Mouse (Mus musculus): ENCODE measurements at regions not wholly inside any gene's neighbourhood (a gene's known extent, or its start where the extent isn't known, plus 50 kb on each side); places are given as distances from the start of the nearest gene placed in this dataset.

DNA sequence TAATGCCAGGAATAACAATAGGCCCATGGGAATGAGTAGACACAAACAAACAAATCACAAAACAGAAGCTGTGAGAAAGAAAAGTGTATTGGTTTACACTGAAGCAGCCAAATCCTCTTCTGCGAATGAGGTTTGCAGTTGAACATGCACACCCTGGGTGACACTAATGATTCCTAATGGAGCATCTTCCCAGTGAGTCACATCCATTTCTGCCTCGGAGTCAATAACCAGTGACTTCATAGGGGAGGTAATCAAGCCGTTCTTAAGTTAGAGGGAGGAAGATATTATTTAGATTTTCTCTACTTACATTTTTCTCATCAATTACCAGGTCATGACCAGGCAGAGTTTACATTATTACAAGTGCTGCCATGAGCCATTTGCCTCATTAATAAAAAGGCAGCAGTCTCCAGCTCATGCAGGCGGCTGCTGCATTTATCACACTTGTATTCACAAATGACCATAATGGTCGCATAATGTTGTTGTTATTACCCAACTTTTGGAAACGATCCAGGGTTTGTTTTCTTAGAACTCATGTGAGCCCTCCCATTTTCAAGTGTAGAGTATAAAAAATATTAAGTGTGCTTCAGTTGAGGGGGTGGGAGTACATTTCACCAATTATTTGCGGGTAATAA lies 112.6 kb upstream of the B3gat2 start:
- Histone ChIP-seq H3K9ac (ENCODE audit: low read length) (no peak overlapping the region), H3K4me3 (ENCODE audit: low read depth, low read length) (no peak overlapping the region)

DNA sequence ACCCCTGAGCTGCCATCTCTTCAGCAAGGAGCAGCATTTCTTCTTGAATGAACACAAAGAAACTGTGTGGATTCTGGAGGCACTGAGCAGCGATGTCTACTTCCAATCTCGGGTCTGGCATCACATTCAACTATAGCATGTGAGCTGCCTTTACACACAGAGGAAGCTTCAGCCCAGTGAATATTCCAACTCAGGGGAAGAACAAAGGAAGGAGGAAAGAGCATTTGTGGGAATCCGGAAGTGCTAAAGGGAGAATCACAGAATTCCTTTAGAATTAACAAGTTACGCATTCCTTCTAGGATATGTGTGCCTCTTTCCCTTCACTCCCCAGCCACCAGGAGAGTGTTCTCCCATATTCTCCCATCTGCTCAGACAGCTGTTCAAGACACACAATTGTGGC lies 111.7 kb upstream of the B3gat2 start:
- no peaks in the 10 kb centered on the region for H3K9me3 ChIP-seq (ENCODE audit: control insufficient read depth, low read length)
- no peak overlapping the region for H3K4me2 ChIP-seq (ENCODE audit: low read depth, low read length, severe bottlenecking)
- no peaks in the 10 kb centered on the region for H3K27me3 ChIP-seq (ENCODE audit: control insufficient read depth, insufficient read depth, low read length)
- no peak overlapping the region for H3K27ac ChIP-seq (ENCODE audit: low read depth, low read length)
- H3K36me3 ChIP-seq (ENCODE audit: control insufficient read depth, insufficient read depth, low read length), result no peaks in the 10 kb centered on the region
- 72% methylated on average over 4 of the region's 4 CpGs for WGBS
- no peak overlapping the region for H3K4me3 ChIP-seq (ENCODE audit: low read depth, low read length)
- ATAC-seq (replicated peaks; ENCODE audit: low FRiP score) (no peak), DNase-seq (ENCODE audit: low spot score) (no peak)
- 0 out of 2 replicates have a peak, but pooled peaks cover 2% of the 10 kb centered on the region for H3K4me1 ChIP-seq (replicated peaks; ENCODE audit: control insufficient read depth, insufficient read depth, low read length)
- no peak overlapping the region for H3K9ac ChIP-seq (ENCODE audit: low read length)

More for the DNA sequence above, 112.6 kb upstream of the B3gat2 start:
- no peak overlapping the region for H3K4me2 ChIP-seq (ENCODE audit: low read depth, low read length, severe bottlenecking)
- 82% methylated on average over 7 of the region's 7 CpGs for WGBS
- H3K36me3 ChIP-seq (ENCODE audit: control insufficient read depth, insufficient read depth, low read length), result no peaks in the 10 kb centered on the region
- ATAC-seq (replicated peaks; ENCODE audit: low FRiP score) (no peak), DNase-seq (ENCODE audit: low spot score) (no peak)
- no peak overlapping the region for H3K27ac ChIP-seq (ENCODE audit: low read depth, low read length)
- no peaks in the 10 kb centered on the region for H3K9me3 ChIP-seq (ENCODE audit: control insufficient read depth, low read length)
- 0 out of 2 replicates have a peak, but pooled peaks cover 2% of the 10 kb centered on the region for H3K4me1 ChIP-seq (replicated peaks; ENCODE audit: control insufficient read depth, insufficient read depth, low read length)
- H3K27me3 ChIP-seq (ENCODE audit: control insufficient read depth, insufficient read depth, low read length), result no peaks in the 10 kb centered on the region

DNA sequence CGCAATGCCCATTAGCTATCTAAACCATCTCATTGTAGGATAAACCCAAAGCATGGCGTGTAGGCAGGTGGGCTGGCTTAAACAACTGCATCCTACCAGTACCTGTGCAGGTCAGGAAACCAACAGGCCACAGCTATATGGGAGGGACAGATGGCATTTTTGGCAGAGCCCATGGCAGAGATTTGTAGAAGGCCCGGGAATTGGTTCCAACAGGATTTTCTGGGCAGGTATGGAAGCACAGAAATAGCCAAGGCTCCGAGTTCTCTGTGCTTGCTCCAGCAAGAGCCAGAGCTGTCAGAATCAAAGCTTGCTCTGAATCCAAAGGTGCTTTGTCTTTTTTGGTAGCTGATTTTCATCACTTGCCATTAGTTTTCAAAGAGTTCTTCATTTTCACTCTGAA lies 107.9 kb upstream of the B3gat2 start:
- 88% methylated on average over 4 of the region's 4 CpGs for WGBS
- no peaks in the 10 kb centered on the region for H3K9me3 ChIP-seq (ENCODE audit: control insufficient read depth, low read length)
- H3K4me2 ChIP-seq (ENCODE audit: low read depth, low read length, severe bottlenecking), result no peak overlapping the region
- no peak for DNase-seq (ENCODE audit: low spot score)
- no peak overlapping the region for H3K9ac ChIP-seq (ENCODE audit: low read length)
- H3K36me3 ChIP-seq (ENCODE audit: control insufficient read depth, insufficient read depth, low read length), result no peaks in the 10 kb centered on the region
- H3K4me3 ChIP-seq (ENCODE audit: low read depth, low read length), result no peak overlapping the region
- H3K4me1 ChIP-seq (replicated peaks; ENCODE audit: control insufficient read depth, insufficient read depth, low read length), result 0 out of 2 replicates have a peak, but pooled peaks cover 2% of the 10 kb centered on the region
- H3K27ac ChIP-seq (ENCODE audit: low read depth, low read length), result no peak overlapping the region
- no peaks in the 10 kb centered on the region for H3K27me3 ChIP-seq (ENCODE audit: control insufficient read depth, insufficient read depth, low read length)
- ATAC-seq (replicated peaks; ENCODE audit: low FRiP score), result no peak

DNA sequence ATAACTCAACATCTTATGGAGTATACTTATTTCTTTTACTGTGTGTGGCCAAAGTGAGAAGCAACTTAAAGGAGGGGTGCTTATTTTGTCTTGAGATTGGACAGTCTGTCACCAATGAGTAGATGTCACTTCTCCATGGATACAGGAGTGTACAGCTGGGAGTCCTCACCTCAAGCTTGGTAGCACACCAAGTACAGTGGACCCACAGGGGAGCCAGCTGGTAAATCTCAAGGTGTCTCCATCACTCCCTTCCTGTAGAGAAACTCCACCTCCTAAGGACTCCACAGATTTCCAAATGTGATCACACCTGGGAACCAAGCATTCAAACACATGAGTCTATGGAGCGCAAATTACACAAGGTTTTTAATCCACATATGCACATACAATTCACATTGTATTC lies 105.8 kb upstream of the B3gat2 start:
- no peak overlapping the region for H3K4me2 ChIP-seq (ENCODE audit: low read depth, low read length, severe bottlenecking)
- WGBS, result 86% methylated on average over 1 of the region's 1 CpGs

DNA sequence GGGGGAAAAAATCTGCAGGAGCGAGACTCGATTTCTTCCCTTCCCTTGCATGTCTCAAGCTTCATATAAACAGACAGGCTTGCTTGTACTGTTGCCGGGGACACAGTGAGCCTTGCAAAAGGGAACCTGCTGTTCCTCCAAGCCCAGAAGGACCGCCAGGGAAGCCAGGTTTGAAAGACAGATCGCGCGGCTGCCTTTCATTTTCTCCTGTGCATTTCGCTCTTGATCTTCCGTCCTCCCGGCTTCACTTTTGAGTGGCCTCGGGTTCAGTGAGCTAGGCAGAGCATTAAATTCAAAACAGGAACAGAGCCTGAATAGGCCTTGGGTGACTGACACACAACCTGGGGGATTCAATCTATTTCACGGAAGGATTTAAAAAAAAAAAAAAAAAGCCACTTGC lies 105.3 kb upstream of the B3gat2 start:
- ATAC-seq (replicated peaks; ENCODE audit: low FRiP score) (no peak), DNase-seq (ENCODE audit: low spot score) (no peak)
- Histone ChIP-seq H3K4me3 (ENCODE audit: low read depth, low read length) (no peak overlapping the region), H3K9ac (ENCODE audit: low read length) (no peak overlapping the region), H3K4me1 (replicated peaks; ENCODE audit: control insufficient read depth, insufficient read depth, low read length) (no peaks in the 10 kb centered on the region), H3K27me3 (ENCODE audit: control insufficient read depth, insufficient read depth, low read length) (no peaks in the 10 kb centered on the region), H3K36me3 (ENCODE audit: control insufficient read depth, insufficient read depth, low read length) (no peaks in the 10 kb centered on the region), H3K4me2 (ENCODE audit: low read depth, low read length, severe bottlenecking) (peak overlapping the region; percentile 18; the same call in 1 of the 2 replicates), H3K9me3 (ENCODE audit: control insufficient read depth, low read length) (no peaks in the 10 kb centered on the region), H3K27ac (ENCODE audit: low read depth, low read length) (no peak overlapping the region)
- 47% methylated on average over 12 of the region's 12 CpGs for WGBS

More for the DNA sequence above, 105.8 kb upstream of the B3gat2 start:
- DNase-seq (ENCODE audit: low spot score) (no peak), ATAC-seq (replicated peaks; ENCODE audit: low FRiP score) (no peak)
- no peaks in the 10 kb centered on the region for H3K4me1 ChIP-seq (replicated peaks; ENCODE audit: control insufficient read depth, insufficient read depth, low read length)
- H3K9ac ChIP-seq (ENCODE audit: low read length), result no peak overlapping the region
- no peak overlapping the region for H3K4me3 ChIP-seq (ENCODE audit: low read depth, low read length)
- no peaks in the 10 kb centered on the region for H3K27me3 ChIP-seq (ENCODE audit: control insufficient read depth, insufficient read depth, low read length)
- H3K36me3 ChIP-seq (ENCODE audit: control insufficient read depth, insufficient read depth, low read length), result no peaks in the 10 kb centered on the region
- H3K27ac ChIP-seq (ENCODE audit: low read depth, low read length), result no peak overlapping the region
- H3K9me3 ChIP-seq (ENCODE audit: control insufficient read depth, low read length), result no peaks in the 10 kb centered on the region

DNA sequence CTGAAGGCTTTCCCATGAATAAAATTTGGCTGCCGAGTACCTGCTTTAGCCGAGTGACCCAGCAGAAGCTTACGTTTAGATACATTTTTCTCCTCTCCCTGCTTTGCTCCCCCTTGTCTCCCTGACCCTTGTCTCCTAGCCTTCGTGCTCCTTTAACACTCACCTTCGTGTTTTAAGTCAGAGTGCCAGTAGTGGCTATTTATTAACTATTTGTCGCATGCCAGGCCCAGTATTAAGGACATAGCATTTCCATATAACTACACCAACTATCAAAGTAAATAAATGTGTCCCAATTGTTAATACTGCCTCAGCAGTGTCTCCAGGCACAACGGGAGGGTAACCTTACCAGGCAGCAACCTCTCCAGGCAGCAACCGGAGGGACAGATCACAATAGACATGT lies 104.8 kb upstream of the B3gat2 start:
- Histone ChIP-seq H3K4me3 (ENCODE audit: low read depth, low read length) (no peak overlapping the region), H3K9ac (ENCODE audit: low read length) (no peak overlapping the region), H3K27ac (ENCODE audit: low read depth, low read length) (no peak overlapping the region), H3K36me3 (ENCODE audit: control insufficient read depth, insufficient read depth, low read length) (no peaks in the 10 kb centered on the region), H3K27me3 (ENCODE audit: control insufficient read depth, insufficient read depth, low read length) (no peaks in the 10 kb centered on the region), H3K9me3 (ENCODE audit: control insufficient read depth, low read length) (no peaks in the 10 kb centered on the region), H3K4me2 (ENCODE audit: low read depth, low read length, severe bottlenecking) (no peak overlapping the region), H3K4me1 (replicated peaks; ENCODE audit: control insufficient read depth, insufficient read depth, low read length) (no peaks in the 10 kb centered on the region)
- ATAC-seq (replicated peaks; ENCODE audit: low FRiP score) (0 out of 2 replicates have a peak, but pooled peaks have one; percentile 21), DNase-seq (ENCODE audit: low spot score) (no peak)
- WGBS, result 66% methylated on average over 8 of the region's 8 CpGs

DNA sequence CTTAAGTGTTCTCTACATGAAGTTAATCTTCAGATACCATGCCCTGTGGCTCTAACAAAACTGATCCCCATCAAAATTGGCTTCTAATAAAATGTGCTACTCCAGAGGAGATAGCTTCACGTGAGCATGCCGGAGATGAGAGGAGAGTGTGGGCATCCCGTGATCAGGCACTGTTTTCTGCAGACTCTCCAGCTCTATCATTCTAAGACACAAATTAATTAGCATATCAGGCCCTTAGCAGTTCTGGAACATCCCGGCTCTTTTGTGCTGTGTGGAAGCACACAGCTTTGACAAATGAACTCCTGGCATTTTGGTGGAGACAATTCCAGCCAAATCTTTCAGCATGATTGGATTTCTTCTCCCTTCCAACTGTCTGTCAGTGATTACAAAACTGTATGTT lies 91.0 kb upstream of the B3gat2 start:
- Histone ChIP-seq H3K36me3 (ENCODE audit: control insufficient read depth, insufficient read depth, low read length) (no peaks in the 10 kb centered on the region), H3K27me3 (ENCODE audit: control insufficient read depth, insufficient read depth, low read length) (no peaks in the 10 kb centered on the region), H3K27ac (ENCODE audit: low read depth, low read length) (no peak overlapping the region), H3K9me3 (ENCODE audit: control insufficient read depth, low read length) (no peaks in the 10 kb centered on the region), H3K9ac (ENCODE audit: low read length) (no peak overlapping the region), H3K4me2 (ENCODE audit: low read depth, low read length, severe bottlenecking) (no peak overlapping the region), H3K4me1 (replicated peaks; ENCODE audit: control insufficient read depth, insufficient read depth, low read length) (no peaks in the 10 kb centered on the region), H3K4me3 (ENCODE audit: low read depth, low read length) (no peak overlapping the region)
- 77% methylated on average over 4 of the region's 4 CpGs for WGBS
- DNase-seq (ENCODE audit: low spot score), result no peak
- ATAC-seq (replicated peaks; ENCODE audit: low FRiP score), result no peak

DNA sequence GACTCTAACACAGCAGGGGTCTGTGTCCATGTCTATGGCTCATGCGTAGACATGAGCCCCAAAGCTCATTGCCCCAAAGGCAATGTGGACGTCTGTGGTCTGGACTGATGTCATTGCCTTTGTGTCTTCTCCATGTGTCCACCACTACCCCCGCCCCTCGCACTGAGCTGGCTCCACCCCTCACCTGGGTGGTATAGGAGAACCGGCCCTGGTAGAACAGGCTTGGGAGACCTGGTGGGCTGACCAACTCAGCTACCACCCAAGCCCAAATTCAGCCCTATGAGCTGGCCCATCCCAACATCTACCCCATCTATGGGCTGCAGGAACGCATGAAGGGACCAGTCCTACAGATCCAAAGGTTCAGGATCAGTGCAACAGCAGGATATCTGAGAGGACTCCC lies 87.2 kb upstream of the B3gat2 start:
- Histone ChIP-seq H3K9me3 (ENCODE audit: control insufficient read depth, low read length) (no peaks in the 10 kb centered on the region), H3K4me3 (ENCODE audit: low read depth, low read length) (no peak overlapping the region), H3K27me3 (ENCODE audit: control insufficient read depth, insufficient read depth, low read length) (no peaks in the 10 kb centered on the region), H3K4me2 (ENCODE audit: low read depth, low read length, severe bottlenecking) (no peak overlapping the region), H3K36me3 (ENCODE audit: control insufficient read depth, insufficient read depth, low read length) (no peaks in the 10 kb centered on the region), H3K9ac (ENCODE audit: low read length) (no peak overlapping the region), H3K4me1 (replicated peaks; ENCODE audit: control insufficient read depth, insufficient read depth, low read length) (no peaks in the 10 kb centered on the region), H3K27ac (ENCODE audit: low read depth, low read length) (no peak overlapping the region)
- WGBS, result 85% methylated on average over 6 of the region's 6 CpGs
- DNase-seq (ENCODE audit: low spot score) (no peak), ATAC-seq (replicated peaks; ENCODE audit: low FRiP score) (no peak)

DNA sequence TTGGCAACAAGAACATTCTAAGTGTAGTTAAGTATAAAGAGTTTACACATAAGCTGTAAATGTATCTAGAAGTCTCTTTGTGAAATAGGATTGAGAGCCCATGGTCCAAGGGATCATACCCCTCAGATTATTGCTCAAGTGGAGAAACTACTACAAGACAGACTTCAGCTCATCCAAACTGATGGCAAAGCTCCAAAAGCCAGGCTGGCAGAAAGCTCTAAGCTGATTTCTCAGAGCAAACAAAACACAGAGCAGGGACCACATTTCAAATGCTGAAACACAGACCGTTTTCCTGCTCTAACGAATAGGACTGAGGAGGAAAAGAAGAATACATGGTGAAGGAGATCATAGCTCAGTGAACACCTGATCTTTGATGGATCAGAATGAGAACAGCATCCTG lies 85.3 kb upstream of the B3gat2 start:
- Histone ChIP-seq H3K4me3 (ENCODE audit: low read depth, low read length) (no peak overlapping the region), H3K27ac (ENCODE audit: low read depth, low read length) (no peak overlapping the region), H3K27me3 (ENCODE audit: control insufficient read depth, insufficient read depth, low read length) (no peaks in the 10 kb centered on the region), H3K4me1 (replicated peaks; ENCODE audit: control insufficient read depth, insufficient read depth, low read length) (no peaks in the 10 kb centered on the region), H3K4me2 (ENCODE audit: low read depth, low read length, severe bottlenecking) (no peak overlapping the region), H3K9me3 (ENCODE audit: control insufficient read depth, low read length) (no peaks in the 10 kb centered on the region), H3K36me3 (ENCODE audit: control insufficient read depth, insufficient read depth, low read length) (no peaks in the 10 kb centered on the region), H3K9ac (ENCODE audit: low read length) (no peak overlapping the region)
- DNase-seq (ENCODE audit: low spot score) (no peak), ATAC-seq (replicated peaks; ENCODE audit: low FRiP score) (no peak)
- 80% methylated on average over 2 of the region's 2 CpGs for WGBS

All from forebrain, embryonic 11.5 days (tissue).